Mouse (Mus musculus): ENCODE measurements at regions not wholly inside any gene's neighbourhood (a gene's known extent, or its start where the extent isn't known, plus 50 kb on each side); places are given as distances from the start of the nearest gene placed in this dataset.

- DNase-seq = no peak
Measured at GRCm38 (mm10) chr15:60762071-60762470, 91.5 kb downstream of the Fam84b start.

GRCm38 (mm10) chr15:60760015-60760437, 93.6 kb downstream of the Fam84b start:
- peak; percentile 2 for DNase-seq

GRCm38 (mm10) chr15:60754246-60754645, 99.3 kb downstream of the Fam84b start:
- no peak for DNase-seq

- DNase-seq = no peak
Measured at GRCm38 (mm10) chr15:60739598-60739997, 114.0 kb downstream of the Fam84b start.

- DNase-seq = no peak
Measured at GRCm38 (mm10) chr15:60738258-60738657, 115.3 kb downstream of the Fam84b start.

GRCm38 (mm10) chr15:60732416-60732815, 121.2 kb downstream of the Fam84b start:
- no peak for DNase-seq

- no peak for DNase-seq
Measured at GRCm38 (mm10) chr15:60728754-60729153, 124.8 kb downstream of the Fam84b start.

- no peak for DNase-seq
Measured at GRCm38 (mm10) chr15:60728337-60728736, 125.2 kb downstream of the Fam84b start.

- DNase-seq = no peak
Measured at GRCm38 (mm10) chr15:60719332-60719731, 134.2 kb downstream of the Fam84b start.

GRCm38 (mm10) chr15:60708678-60709077, 144.9 kb downstream of the Fam84b start:
- no peak for DNase-seq

- DNase-seq = no peak
Measured at GRCm38 (mm10) chr15:60706009-60706408, 147.6 kb downstream of the Fam84b start.

GRCm38 (mm10) chr15:60701273-60701672, 152.3 kb downstream of the Fam84b start:
- no peak for DNase-seq

GRCm38 (mm10) chr15:60694746-60695145, 158.8 kb downstream of the Fam84b start:
- DNase-seq = no peak

GRCm38 (mm10) chr15:60693751-60694500, 159.7 kb downstream of the Fam84b start:
- DNase-seq = peak; percentile 18

- DNase-seq = no peak
Measured at GRCm38 (mm10) chr15:60692718-60693597, 160.6 kb downstream of the Fam84b start.

- DNase-seq = no peak
Measured at GRCm38 (mm10) chr15:60692149-60692548, 161.4 kb downstream of the Fam84b start.

GRCm38 (mm10) chr15:60677397-60677796, 176.2 kb downstream of the Fam84b start:
- DNase-seq = no peak

- DNase-seq = no peak
Measured at GRCm38 (mm10) chr15:60657572-60657971, 196.0 kb downstream of the Fam84b start.

GRCm38 (mm10) chr15:60655113-60655512, 198.5 kb downstream of the Fam84b start:
- DNase-seq = no peak

GRCm38 (mm10) chr15:60649252-60649651, 204.3 kb downstream of the Fam84b start:
- DNase-seq = no peak

- no peak for DNase-seq
Measured at GRCm38 (mm10) chr15:60641770-60642169, 211.8 kb downstream of the Fam84b start.

- no peak for DNase-seq
Measured at GRCm38 (mm10) chr15:60633457-60633850, 220.1 kb downstream of the Fam84b start.

GRCm38 (mm10) chr15:60632789-60633456, 220.7 kb downstream of the Fam84b start:
- DNase-seq = no peak
